Mouse (Mus musculus) frontal cortex, postnatal 10 days (tissue): ENCODE measurements at regions not wholly inside any gene's neighbourhood (a gene's known extent, or its start where the extent isn't known, plus 50 kb on each side); places are given as distances from the start of the nearest gene placed in this dataset.
A peak's percentile ranks its signal among the peaks of the same experiment; 100 is the strongest.

Experiments used
- DNase-seq, 2 experiments: peaks; one replicate each; pipeline ENCODE4 v3.0.0; 2022; ENCODE audit warnings: low spot score in 2 of 2, mixed read lengths in 1 of 2

DNA sequence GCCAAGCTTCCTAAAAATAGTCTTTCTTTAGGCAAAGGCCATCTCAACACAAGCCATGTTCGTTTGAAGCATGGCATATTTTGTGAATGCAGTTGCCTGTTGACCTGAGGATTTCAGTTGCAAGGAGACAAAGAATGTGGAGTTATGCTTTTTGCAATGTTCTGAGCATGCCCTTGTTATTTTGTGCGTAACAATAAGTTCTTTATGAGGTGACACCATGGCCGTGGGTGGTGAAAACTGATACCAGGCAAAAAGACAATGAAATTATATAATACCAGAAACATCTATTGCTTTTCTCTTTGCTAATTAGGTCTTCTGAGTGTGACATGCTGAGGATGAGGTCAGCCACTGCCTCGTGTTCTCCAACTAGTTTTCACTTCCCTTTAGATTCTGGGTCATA lies 236.4 kb downstream of the Ttc32 start:
- no peak for DNase-seq

DNA sequence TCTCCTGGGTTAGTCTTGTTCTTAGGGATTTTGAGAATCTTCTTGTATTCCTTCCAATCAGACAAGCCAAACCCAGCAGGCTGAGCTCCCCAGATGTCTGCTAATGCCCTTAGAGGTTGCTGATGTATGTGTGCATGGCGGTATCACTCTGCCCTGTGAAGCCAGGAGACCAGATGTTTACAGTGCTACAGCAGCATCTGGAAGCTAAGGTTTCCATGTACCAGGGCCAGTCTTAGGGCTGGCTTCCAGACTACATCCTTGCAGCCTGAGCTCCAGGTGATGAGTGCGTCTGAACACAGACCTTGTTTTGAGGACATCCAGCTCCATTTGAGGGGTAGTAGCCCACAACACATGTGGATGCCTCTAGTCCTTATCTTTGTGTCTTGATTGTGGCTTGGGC lies 241.7 kb downstream of the Ttc32 start:
- DNase-seq = no peak

DNA sequence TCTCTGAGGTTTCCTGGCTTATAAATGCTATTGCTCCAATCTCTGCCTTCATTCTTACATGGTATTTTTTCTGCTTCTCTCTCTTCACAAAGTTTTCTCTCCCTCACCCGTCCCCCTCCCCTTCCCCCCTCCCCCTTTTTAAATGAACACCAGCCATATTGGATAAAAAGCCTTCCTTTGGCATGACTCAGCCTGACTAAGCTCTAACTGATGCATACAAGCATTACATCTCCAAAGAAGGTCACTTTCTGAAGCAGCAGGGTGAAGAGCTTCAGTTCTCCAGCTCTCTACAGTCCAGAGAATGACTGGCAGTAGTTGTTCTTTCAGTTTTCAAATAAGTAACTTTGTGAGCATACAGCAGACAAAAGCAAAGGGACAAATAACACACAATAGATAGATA lies 244.4 kb downstream of the Ttc32 start:
- no peak for DNase-seq

DNA sequence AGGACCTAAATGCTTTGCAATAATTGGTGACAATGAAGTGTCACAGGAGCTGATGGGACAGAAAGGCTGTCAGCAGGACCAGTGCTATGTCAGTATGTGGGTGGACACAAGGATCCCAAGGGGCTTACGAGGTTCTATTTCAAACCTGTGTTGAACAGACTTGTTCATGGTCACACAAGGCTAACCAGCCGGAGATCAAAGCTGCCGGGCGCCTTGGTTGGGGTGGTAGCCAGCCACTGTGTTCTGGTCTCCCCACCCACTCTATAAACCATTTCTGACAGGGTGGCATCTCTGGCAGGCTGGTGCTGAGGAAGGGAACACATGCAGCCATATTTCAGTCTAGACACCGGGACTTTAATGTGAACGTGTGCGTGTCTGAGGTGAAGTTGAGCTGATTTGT lies 245.9 kb downstream of the Ttc32 start:
- DNase-seq = no peak

DNA sequence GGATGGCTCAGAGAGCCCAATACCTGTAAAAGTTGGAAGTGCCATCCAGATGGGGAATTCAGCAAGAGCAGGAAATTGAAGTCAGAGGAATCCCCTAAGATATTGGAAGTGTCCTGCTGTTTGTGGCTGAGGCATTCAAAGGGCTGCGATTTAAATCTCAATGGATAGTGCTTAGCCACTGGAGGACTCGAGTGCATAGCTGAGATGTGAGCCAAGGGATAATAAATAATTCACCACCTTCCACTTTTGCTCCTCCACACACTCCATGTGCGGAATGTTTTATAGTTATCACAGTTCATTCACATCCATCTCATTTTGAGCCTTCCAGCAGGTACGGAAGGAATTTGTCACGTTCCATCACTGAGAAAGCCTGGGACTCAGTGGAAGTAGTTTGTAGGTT lies 248.9 kb downstream of the Ttc32 start:
- DNase-seq = no peak

DNA sequence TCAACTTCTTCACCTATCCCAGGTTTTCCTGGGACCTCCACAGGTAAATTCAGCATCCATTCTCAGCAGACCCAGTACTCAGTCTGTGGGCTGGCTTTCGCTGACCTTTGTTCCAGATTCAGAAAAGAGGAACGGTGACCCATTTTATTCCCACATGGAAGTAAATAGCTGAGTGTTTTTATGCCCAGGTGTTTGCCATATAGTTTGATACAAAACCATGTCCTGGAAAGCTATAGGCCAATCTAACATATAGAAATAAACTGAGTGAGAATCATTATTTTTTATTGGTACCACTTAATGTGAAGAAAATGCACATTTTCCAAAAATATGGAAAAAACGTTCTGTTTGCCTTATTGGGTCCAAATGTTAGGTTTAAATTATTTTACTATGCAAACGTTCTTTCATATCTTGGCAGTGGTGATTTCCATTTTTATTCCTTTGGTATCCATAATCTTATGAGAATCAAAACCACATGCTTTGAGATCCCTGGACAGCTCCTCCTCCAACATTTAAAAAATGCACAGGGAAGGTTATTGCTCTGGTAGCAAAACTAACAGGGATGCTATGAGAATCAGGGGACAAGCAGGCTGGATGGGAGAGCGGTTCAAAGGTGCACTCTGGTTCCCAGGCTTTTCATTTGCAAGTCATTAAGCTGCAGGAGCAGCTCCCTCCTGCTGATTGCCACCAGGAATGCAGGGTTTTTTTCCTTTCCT lies 250.3 kb downstream of the Ttc32 start:
- DNase-seq = no peak

DNA sequence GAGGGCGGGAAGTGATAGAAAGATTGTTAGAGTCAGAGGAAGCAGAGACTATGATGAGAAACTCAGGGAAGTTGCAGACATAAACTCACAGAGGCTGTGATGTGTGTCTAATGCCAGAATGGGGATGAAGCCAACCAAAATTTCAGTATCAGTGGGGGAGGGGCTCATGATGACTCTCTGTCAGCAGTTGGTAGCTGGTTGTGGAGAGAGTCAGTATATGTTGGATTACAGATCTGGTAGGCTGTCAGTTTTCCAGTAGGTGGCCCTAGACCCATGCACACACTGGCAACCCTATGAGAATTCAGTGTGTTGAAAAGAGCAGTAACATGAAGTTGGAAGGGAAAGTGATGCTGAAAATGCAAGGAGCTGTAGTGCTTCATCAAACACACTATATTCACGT lies 257.5 kb downstream of the Ttc32 start:
- no peak for DNase-seq

DNA sequence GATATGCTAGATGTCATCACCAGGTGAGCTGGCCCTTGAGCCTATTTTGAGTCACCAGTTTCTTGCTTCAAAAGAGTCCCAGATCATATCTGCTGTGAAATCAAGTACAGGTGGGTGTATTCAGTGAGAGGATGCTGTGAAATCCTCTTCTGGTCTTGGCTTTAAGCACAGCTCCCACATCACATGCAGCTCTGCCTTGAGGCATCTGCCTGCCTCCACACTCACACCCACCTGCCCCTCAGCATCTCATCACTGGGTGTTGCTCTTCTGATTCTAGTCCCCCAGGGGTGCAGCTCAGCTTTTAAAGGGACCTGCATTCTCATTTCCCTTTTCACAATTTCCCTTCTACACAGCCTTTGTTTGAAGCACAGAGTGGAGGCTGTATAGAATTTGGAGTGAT lies 262.9 kb downstream of the Ttc32 start:
- DNase-seq = peak in 1 of 2 experiments; percentile 12

DNA sequence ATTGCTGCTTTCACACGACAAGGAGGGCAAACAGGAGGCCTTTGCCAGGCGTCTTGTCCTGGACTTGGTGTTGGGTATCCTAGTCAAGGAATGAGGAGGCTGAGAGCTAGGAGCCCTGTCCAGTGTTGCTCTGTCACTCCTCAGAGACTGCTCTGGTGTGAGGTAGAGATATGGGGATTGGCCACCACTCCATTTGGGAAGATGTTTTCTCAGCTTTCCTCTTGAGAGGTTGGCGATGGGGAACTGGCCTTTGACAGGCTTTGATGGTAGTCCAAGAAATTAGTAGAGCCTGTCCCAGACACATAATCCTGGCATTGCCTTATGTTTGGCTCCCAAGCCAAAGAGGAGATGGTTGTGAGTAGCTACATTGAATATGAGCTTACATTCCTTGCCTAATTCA lies 265.4 kb downstream of the Ttc32 start:
- DNase-seq = no peak

DNA sequence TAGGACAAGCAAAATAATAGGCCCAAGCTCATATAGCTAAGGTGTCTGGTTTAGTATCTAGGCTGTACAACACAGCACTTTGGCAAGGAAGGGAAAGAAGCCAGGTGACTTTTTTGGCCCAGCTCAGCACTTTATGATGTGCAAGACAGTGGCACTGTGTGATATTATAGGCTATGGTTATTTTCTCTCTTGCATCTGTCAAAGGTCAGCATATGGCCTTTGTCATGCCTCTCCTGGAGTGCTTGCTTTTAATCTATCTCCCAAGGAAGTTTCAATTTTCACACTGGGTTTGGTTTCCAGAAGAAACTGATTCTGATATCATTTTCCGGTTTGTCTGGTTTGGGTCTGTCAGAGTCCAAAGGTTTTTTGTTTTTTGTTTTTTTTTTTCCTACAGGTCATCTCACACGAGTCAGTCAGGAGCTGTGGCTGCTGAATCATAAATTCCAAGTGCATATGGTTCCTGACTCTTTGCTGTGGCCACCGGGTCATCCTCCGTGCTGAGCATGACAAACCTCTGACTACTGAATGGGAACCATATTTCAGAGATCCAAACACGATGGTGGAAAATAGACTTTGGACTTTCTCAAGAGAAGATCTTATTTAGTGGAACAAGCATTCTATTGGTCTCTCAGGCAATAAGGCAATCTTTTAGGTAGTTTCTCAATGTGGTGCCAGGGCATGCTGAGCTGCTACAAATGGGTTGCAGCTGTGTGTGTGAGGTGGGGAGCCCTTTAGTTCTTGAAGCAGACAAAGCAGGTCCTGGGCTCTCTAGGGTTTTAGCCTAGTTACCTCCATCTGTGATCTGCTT lies 269.3 kb downstream of the Ttc32 start:
- DNase-seq = no peak

DNA sequence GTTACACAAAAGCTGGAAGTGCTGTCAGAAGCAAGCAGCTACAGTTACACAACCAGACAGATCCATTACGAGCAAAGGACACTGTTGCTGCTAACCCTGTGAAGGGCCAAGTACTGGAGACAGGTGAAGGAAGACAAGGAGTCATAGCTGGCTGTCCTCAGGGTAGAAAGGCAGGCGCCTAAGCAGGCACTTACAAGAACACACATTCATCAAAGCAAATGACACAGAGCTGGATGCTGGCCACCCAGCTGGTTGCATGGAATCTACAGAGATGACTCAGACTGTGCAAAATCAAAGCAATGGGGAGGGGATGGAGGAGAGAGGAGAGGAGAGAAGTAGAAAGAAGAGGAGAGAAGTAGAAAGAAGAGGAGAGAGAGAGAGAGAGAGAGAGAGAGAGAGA lies 265.8 kb upstream of the Osr1 start:
- DNase-seq = peak in 1 of 2 experiments; percentile 12

DNA sequence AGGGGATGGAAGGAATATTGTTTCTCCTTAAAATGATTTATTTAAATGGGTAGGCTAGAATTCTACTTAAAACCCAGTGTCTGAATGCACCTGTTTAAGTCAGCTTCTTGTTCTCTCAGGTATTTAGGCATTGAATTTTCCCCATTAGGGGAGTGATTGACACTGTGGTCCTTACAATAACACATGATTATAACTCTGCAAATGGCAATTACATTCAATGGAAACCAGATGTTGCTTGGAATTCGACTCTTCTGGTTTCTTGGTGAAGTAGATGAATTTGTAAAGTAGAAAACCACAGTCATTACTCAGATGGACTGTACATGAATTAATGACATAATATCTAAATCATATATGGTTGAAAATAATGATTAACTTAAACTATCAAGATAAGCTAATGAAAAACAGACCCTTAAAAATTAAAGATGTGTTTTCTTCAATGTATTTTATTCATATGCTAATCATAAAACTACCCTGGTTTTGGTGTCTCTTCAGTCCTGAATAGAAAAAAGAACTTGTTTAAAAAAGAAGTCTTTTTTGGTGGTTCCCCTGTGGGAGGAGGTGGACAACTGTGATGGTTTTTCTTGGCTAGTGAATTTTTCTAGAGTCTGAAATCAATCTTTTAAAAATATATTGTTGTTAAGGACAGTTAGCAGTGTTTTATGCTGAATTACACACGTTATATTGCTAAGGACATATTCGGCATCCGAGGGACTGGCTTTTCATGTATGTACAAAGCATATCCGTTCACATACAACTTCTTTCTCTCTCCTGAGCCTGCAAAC lies 231.8 kb upstream of the Osr1 start:
- no peak for DNase-seq

DNA sequence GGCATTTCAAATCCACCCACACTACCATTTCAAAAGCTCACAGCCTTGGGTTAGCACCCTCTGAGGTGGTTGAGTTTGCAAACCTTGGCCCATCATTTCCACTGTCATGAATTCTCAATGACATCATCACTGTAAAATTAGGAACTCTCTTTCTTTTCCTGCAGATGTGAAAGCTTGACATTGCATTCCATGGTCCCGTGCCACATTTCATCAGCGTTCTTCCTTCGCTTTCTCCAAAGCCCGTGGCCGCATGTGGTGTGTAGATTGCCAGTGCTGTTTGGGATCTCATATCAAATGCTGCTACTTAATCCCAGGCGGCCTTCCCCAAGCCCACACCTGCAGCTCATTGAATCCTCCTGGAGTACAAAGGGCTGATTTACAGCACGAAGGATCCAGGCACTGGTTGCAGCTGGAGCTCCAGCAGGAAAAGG lies 231.1 kb upstream of the Osr1 start:
- DNase-seq = peak in 1 of 2 experiments; percentile 14

DNA sequence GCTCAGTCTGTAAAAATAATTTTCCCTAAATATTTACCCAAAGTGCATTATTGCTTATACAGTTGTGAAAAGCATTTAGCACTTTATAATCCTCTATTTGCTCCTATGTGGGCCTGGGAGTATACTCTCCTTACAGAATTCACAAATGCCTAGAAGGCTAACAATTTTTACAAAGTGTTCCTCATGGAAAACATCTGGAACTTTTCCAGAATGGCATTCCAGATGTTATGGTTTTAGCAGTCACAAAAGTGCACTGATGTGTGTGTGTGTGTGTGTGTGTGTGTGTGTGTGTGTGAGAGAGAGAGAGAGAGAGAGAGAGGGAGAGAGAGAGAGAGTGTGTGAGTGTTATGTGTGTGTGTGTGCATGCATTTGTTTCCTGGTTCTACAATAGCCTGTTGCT lies 229.1 kb upstream of the Osr1 start:
- DNase-seq = no peak

DNA sequence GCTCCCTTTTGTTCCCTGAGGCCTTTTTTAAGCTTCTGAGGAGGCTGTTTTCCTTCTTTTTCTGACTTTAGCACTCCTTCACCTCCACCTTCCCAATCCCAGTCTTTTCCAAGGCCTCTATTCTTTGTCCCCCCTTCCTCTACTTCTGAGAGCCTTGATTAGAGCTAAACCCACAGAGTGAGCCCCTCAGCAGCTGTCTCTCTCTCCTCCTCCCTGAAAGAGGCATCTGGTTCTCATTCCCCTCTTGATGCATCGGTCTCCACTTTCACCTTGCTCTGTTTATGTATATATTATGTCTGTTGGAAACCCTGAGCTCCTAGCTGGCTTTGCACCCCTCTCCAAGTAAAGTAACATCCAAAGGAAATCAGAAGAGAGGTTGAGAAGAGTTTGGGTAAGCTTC lies 224.6 kb upstream of the Osr1 start:
- DNase-seq = no peak

DNA sequence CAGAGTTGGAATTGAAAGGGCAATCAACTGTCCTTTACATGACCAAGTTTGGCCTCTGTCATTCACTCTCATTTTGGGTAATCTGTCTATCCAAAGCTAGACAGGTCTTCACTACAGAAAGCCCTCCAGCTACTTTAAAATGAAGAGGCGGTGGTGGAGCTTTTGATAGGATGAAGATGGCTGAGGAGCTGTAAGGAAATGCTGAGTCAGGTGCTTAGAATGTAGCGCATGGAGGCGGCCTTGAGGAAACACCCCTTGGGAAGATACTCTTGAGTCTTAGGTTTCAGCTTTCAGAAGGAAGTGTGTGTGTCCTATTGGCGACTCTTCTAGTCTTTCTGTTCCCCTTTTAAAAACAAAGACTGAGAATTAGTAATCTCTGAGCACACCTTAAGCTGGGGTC lies 214.4 kb upstream of the Osr1 start:
- no peak for DNase-seq

DNA sequence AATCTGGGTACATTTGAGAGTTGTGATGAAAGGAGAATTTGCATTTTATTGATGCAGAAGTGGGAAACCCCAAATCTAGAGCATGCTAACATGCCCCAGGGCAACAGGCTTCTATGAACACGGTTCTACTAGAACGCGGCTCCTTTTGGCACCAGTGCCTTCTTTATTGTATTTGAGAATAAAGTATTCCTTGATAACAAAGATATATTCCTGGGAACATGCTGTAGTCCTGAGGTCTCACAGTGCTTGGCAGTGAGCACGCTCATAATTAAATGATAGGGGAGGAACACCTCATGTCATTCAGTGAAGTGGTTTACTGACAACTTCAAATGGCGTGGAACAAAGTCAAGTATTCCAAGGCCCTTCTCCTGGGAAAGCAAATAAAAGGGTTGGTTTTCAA lies 212.1 kb upstream of the Osr1 start:
- DNase-seq = no peak

DNA sequence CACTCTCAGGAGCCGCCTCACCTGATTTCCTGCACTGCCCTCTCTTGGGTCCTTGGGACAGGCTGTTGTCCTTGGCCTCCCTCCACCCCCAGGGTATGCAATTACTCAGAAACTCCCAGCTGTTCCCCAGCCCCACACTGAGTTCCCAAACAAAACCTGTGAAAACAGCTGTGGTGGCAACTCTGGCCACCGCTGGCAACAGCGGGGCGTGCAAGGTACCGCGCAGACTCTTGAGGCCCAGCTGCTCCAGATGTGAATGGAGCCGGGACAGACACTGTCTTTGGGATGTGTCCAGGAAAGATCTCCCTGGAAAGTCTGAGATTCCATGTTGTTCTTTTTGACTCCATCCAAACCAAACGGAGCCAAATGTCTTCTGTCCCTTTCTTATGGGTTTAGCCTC lies 211.0 kb upstream of the Osr1 start:
- no peak for DNase-seq

DNA sequence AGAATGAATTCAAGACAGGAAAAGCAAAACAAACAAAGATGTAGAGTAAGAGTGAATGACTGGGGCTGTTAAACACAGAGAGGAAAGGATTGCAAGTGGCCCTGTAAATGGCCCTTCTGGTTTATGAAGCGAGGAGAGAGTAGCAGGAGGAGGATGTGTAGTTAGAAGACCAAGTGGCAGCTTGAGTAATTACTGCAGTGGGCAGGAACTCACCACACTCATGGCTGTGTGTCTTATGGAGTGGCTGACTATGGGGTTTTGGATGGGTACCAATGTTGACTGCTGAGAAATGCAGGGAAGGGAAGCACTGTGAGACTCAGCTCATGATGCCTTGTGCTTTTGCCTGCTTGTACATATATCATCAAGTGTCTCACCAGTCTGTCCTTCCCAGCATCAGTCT lies 204.0 kb upstream of the Osr1 start:
- DNase-seq = no peak

DNA sequence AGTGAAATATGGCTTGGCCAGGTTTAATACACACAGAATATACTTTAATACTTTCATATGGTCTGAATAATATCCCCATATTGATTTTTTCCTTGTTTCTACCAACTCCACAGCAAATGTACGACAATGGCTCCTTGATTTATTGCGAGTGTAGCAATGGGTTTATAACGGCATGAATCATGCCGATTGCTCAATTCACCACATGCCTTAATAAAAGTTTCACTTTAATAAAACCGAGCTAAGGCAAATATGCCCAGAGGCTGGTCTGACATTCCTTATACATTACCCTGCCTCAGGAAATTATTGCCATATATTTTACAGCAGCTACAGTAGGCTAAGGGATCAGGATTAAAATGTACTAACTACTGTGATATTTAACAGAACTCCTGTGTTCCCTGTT lies 201.2 kb upstream of the Osr1 start:
- DNase-seq = no peak

DNA sequence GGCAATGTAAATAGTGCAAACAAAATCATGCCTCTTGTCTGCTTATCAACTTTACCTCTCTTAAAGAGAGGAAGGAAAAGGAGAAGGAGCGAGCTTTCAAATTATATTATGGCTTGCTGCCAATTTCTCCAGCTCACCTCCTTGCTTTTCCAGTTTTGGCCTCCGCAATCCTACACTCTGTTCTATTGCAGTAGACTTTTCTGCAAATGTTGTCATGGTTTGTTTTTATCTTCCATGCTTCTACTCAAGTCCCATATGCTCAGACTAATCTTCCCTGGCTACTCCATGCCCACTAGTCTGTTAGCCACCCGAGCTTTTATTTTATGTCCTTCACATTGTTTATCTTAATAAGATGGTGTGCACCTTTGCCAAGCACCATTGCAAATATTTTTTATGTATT lies 168.0 kb upstream of the Osr1 start:
- no peak for DNase-seq

DNA sequence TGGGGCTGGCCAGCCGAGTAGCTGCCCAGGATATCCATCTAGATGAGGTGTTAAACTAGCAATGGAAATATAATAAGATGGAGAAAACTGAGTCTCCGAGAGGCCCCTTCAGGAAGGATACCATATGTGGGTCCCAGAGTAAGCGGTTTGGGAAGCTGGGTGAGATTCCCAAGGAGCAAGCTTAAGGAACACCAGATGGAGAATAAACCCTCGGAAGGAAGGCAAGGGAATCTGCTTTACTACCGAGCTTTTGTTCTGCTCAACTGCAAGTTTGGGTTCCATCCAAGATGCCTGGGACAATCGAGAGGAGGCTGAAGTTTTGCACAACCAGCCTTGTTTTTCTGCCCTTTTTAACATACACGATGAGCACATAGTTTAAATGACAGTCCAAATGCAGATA lies 164.9 kb upstream of the Osr1 start:
- DNase-seq = no peak

DNA sequence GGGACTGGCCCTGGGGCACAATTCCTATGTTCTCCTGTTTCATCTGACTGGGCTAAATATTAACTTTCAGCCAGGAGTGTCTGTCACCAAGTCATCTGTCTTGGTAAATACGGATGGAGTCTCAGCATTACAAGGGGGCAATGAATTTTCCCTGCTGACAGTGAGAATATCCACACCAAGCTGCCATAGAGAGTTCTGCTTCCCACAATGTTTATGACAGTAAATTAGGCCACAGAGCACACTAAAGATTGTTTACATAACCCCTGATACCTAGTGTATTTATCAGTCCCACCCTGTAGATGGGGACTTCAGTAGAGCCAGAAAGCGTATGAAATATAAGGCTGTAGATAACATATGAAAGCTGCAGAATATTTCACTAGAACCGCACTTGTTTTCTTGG lies 150.6 kb upstream of the Osr1 start:
- DNase-seq = no peak
